Mouse (Mus musculus) heart, adult 2 months (tissue): ENCODE measurements around the gene Fbxo39.

Source experiments
- CTCF ChIP-seq: fragments of 200-600 bp; IDR thresholded peaks from 2 replicates; pipeline ENCODE4 v1.8.1; 2022; ENCODE audit warnings: antibody characterized with exemption, mild to moderate bottlenecking, moderate library complexity
- EP300 ChIP-seq: fragments of 200-500 bp; IDR thresholded peaks from 2 replicates; pipeline ENCODE4 v1.6.1; 2011; ENCODE audit warnings: low read depth, low read length, control low read depth; ENCODE audit not compliant: insufficient read depth
- POLR2A ChIP-seq: fragments of 200-500 bp; IDR thresholded peaks from 2 replicates; pipeline ENCODE4 v1.6.1; 2011; ENCODE audit warnings: mild to moderate bottlenecking, low read depth, low read length, control low read depth; ENCODE audit not compliant: insufficient read depth

DNA sequence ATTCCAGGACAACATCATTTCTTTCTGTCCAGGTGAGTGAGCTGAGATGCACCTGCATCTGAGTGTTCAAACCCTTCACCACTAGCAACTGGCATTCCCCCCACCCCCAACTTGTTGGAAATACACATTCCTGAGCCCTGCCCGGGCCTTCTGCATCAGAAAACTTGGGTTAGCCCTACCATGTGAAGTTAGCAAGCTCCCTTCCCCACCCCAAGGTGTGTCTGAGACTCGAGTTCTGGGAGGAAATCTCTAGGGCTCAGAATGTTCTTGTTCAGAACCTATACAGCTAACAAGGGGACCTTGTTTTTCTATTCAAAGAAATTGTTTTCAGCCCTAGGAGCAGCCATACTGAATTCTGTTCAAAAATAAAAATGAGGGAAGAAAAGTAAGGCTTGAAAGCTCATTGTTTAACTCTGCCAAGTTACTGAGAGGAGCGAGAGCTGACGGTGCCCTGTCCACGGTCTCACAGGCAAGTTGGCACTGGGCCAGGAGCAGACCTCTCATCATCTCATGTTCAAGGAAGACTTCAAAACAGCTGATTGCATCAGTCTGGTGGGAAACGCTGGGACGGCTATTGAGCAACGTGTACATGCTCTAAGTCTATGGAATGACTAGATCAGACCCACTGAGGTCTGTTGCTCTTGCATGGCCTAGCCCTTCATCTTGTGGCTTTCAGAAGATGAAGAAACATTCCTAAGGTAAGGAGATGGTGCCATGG, 49.4 kb downstream of the Fbxo39 start:
- no peak for TF ChIP-seq CTCF
- TF ChIP-seq POLR2A, result no peak
- no peak for TF ChIP-seq EP300
